Mouse (Mus musculus) heart, embryonic 11.5 days (tissue): ENCODE data around the gene Sbf1. TPM values are rescaled to one million over a fixed set of nuclear protein-coding genes. Genes with fewer than 3 reads are reported as not detected.

Experiments
- ATAC-seq: fragments of 200-750 bp; cut with Nextera tagmentation; replicated peaks from 2 replicates; pipeline ENCODE4 v1.8.0; 2017; ENCODE audit warnings: moderate library complexity; ENCODE audit not compliant: insufficient number of reproducible peaks, low FRiP score, low TSS enrichment
- H3K27ac ChIP-seq: fragments of 300-500 bp; sonication (generic); 2 replicates; pipeline ENCODE4 v1.5.1; 2014; ENCODE audit warnings: mild to moderate bottlenecking, low read depth, low read length
- H3K27me3 ChIP-seq: fragments of 300-500 bp; sonication (generic); 2 replicates; pipeline ENCODE4 v1.6.1; 2014; ENCODE audit warnings: mild to moderate bottlenecking, low read length, mixed read lengths; ENCODE audit not compliant: control insufficient read depth, insufficient read depth
- H3K36me3 ChIP-seq: fragments of 300-500 bp; sonication (generic); 2 replicates; pipeline ENCODE4 v1.6.1; 2014; ENCODE audit warnings: mild to moderate bottlenecking, low read length, moderate library complexity, mixed read lengths; ENCODE audit not compliant: control insufficient read depth, insufficient read depth
- H3K4me1 ChIP-seq: fragments of 300-500 bp; sonication (generic); 2 replicates; pipeline ENCODE4 v1.6.1; 2014; ENCODE audit warnings: low read length; ENCODE audit not compliant: control insufficient read depth, insufficient read depth
- H3K4me2 ChIP-seq: fragments of 300-500 bp; sonication (generic); 2 replicates; pipeline ENCODE4 v1.6.1; 2014; ENCODE audit warnings: mild to moderate bottlenecking, moderate library complexity
- H3K4me3 ChIP-seq: fragments of 300-500 bp; sonication (generic); 2 replicates; pipeline ENCODE4 v1.5.1; 2014; ENCODE audit warnings: low read depth, low read length
- H3K9ac ChIP-seq: fragments of 300-500 bp; sonication (generic); 2 replicates; pipeline ENCODE4 v1.6.1; 2014; ENCODE audit warnings: mild to moderate bottlenecking, low read depth, low read length, moderate library complexity
- H3K9me3 ChIP-seq: fragments of 300-500 bp; sonication (generic); replicated peaks from 2 replicates; pipeline ENCODE4 v1.6.1; 2016; ENCODE audit warnings: low read length; ENCODE audit not compliant: control insufficient read depth
- WGBS: fragments of 180-500 bp; shearing (Covaris S2); extraction: QIAGEN DNeasy Blood & Tissue Kit; methylation state at CpG from one replicate; pipeline ENCODE4 v1.1.7; 2014; ENCODE audit not compliant: insufficient replicate concordance; 5-methylcytosine and 5-hydroxymethylcytosine counted together
- polyA plus RNA-seq: library from polyadenylated mRNA; unstranded; fragments of >200 nt; fragmentation: Nextera tagmentation; extraction: Ambion mirVana; gene quantifications from 2 replicates; pipeline ENCODE4 v1.2.1, GENCODE M21; 2014

Sbf1 gene
- polyA plus RNA-seq, 1 experiment from 2014 or later = 50.8 TPM

DNA sequence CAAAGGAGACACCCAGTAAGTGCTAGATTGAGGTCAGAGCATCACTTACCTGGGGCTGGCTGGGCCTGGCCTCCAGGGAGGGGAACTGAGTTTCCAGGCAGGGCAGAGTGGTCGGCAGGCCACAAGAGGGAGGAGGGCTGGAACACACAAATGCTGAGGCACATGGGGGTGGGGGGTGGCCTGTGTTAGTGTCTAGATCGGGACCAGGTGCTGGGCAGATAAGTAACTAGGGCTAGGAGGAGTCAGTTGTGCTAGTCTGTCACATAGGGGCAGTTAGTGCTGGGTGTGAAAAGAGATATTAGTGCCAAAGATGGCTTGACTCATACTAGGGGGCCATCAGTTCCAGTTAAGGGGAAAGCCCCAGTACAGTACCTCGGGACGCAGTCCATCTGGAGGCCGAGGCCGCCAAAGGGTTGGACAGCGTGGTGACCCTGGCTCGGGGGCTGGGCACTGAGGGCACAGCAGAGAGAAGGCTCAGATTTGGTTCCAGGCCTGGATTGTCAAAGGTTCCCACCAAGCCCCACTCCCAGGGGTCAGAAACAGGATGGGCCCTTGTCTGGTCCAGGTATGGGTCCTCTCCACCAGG, 19.4 kb downstream of the Sbf1 start:
- Histone ChIP-seq H3K27me3 (no peaks in the 10 kb centered on the region), H3K36me3 (peaks cover 50% of the 10 kb centered on the region), H3K9ac (no peak overlapping the region), H3K27ac (no peak overlapping the region), H3K4me1 (no peaks in the 10 kb centered on the region), H3K4me3 (no peak overlapping the region), H3K9me3 (no peaks in the 10 kb centered on the region), H3K4me2 (no peak overlapping the region)
- 84% methylated on average over 8 of the region's 8 CpGs for WGBS
- ATAC-seq = no peak

DNA sequence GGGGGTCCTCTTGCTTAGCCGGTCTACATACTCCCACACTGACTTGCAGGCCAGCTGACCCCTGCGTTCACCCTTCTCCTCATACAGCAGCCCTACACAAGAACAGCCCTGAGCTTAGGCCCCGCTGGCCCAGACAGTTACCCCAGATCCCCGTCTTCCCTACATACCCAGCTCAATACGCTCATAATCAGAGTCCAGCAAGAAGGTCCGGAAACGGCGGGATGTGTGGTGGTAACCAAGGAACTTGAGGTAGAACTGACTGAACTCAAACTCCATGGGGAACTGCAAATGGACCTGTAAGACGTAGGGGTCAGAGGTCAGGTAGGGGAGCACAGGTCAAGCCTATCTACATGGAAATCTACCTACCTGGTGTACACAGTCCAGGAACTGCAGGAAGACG, 21.3 kb downstream of the Sbf1 start:
- H3K36me3 ChIP-seq = peaks cover 48% of the 10 kb centered on the region
- H3K4me2 ChIP-seq = no peak overlapping the region
- H3K27me3 ChIP-seq = no peaks in the 10 kb centered on the region
- no peaks in the 10 kb centered on the region for H3K9me3 ChIP-seq
- WGBS = 92% methylated on average over 10 of the region's 10 CpGs
- no peak overlapping the region for H3K4me3 ChIP-seq
- ATAC-seq = no peak
- H3K27ac ChIP-seq = no peak overlapping the region
- no peak overlapping the region for H3K9ac ChIP-seq
- H3K4me1 ChIP-seq = no peaks in the 10 kb centered on the region

DNA sequence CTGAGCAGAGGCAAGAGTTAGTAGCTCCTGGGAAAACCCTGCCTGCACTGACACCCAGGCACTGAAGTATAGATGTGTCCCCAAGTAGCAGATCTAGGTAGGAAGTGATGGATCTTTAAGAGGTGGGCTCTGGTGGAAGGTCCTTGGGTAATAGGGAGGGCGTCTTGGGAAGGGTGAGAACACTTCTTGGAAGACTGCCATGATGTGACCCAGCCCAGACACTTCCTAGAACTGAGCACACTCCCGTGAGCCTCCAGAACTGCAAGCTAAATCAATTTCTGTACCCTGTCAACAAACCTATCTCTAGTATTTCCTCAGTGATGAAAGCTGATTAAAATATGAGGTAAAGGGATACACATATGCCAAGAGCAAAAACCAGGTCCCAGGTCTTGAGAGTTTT, 22.3 kb downstream of the Sbf1 start:
- peaks cover 47% of the 10 kb centered on the region for H3K36me3 ChIP-seq

DNA sequence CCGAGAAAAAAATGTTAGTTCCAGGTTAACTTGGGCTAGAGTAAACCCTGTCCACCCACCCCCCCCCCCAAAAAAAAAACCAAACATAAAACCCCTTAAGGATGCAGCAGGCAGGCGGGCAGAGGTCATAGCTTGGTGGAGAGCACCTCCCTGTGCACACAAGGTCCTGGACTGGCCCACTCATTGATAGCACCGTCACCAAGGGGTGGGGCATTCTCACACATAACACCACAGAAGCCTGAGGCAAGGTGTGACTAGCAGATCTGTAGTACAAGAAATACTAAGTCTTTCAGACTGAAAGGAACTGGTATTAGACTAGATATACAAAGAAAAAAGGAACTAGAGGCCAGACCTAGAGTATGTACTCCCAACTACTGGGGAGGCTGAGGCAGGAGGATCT, 23.6 kb downstream of the Sbf1 start:
- H3K9me3 ChIP-seq = no peaks in the 10 kb centered on the region
- H3K27me3 ChIP-seq = no peaks in the 10 kb centered on the region
- ATAC-seq = no peak
- WGBS = 75% methylated on average over 3 of the region's 3 CpGs
- no peak overlapping the region for H3K9ac ChIP-seq
- peaks cover 50% of the 10 kb centered on the region for H3K36me3 ChIP-seq
- H3K4me2 ChIP-seq = no peak overlapping the region
- no peaks in the 10 kb centered on the region for H3K4me1 ChIP-seq
- H3K27ac ChIP-seq = no peak overlapping the region
- no peak overlapping the region for H3K4me3 ChIP-seq

More for the DNA sequence above, 22.3 kb downstream of the Sbf1 start:
- no peaks in the 10 kb centered on the region for H3K4me1 ChIP-seq
- H3K27me3 ChIP-seq = no peaks in the 10 kb centered on the region
- H3K9ac ChIP-seq = no peak overlapping the region
- H3K4me2 ChIP-seq = no peak overlapping the region
- WGBS = 69% methylated on average over 2 of the region's 2 CpGs
- H3K9me3 ChIP-seq = no peaks in the 10 kb centered on the region
- no peak overlapping the region for H3K27ac ChIP-seq
- ATAC-seq = no peak
- no peak overlapping the region for H3K4me3 ChIP-seq

- no peak overlapping the region for H3K4me3 ChIP-seq
- no peaks in the 10 kb centered on the region for H3K27me3 ChIP-seq
- no peaks in the 10 kb centered on the region for H3K4me1 ChIP-seq
- peaks cover 41% of the 10 kb centered on the region for H3K36me3 ChIP-seq
- H3K9ac ChIP-seq = no peak overlapping the region
- ATAC-seq = no peak
- H3K9me3 ChIP-seq = no peaks in the 10 kb centered on the region
- H3K27ac ChIP-seq = no peak overlapping the region
- WGBS = 88% methylated on average over 11 of the region's 11 CpGs
- no peak overlapping the region for H3K4me2 ChIP-seq
Observed at GRCm38 (mm10) chr15:89289455-89289854, 25.7 kb downstream of the Sbf1 start.

DNA sequence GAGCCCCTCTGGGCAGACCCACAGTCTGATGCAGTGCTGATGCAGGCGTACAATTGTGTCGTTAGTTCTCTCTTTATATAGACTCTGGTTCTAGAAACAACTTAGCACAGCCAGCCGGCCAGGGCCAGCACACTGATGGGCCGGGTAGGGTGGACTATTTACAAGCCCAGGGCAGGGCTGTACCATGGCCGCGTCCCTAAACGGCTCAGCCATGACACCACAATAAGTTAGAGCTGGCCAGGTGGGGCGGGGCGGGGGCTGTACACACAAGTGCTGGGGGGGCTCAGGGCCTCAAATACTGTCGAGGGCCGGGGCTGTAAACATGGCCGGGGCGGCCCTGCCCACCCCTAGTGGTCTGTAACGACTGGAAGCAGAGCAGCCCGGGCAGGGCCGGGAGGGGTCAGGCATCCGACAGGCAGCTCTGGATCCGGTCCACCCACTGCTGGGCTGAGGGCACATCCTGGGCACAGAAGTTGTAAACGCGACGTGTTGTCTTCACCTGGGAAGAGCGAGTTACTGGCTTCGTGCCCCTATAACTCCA, 26.8 kb downstream of the Sbf1 start:
- H3K27me3 ChIP-seq = no peaks in the 10 kb centered on the region
- ATAC-seq = no peak
- no peaks in the 10 kb centered on the region for H3K4me1 ChIP-seq
- WGBS = 89% methylated on average over 23 of the region's 23 CpGs
- H3K9me3 ChIP-seq = no peaks in the 10 kb centered on the region
- H3K27ac ChIP-seq = no peak overlapping the region
- no peak overlapping the region for H3K4me3 ChIP-seq
- peaks cover 30% of the 10 kb centered on the region for H3K36me3 ChIP-seq
- H3K9ac ChIP-seq = no peak overlapping the region
- H3K4me2 ChIP-seq = no peak overlapping the region

GRCm38 (mm10) chr15:89286582-89286981, 28.5 kb downstream of the Sbf1 start:
- no peak for ATAC-seq
- 95% methylated on average over 5 of the region's 5 CpGs for WGBS

GRCm38 (mm10) chr15:89286114-89286513, 29.0 kb downstream of the Sbf1 start:
- H3K9ac ChIP-seq = no peak overlapping the region
- H3K9me3 ChIP-seq = no peaks in the 10 kb centered on the region
- H3K27me3 ChIP-seq = no peaks in the 10 kb centered on the region
- no peaks in the 10 kb centered on the region for H3K4me1 ChIP-seq
- ATAC-seq = no peak
- WGBS = 94% methylated on average over 7 of the region's 7 CpGs
- H3K4me2 ChIP-seq = no peak overlapping the region
- no peak overlapping the region for H3K27ac ChIP-seq
- H3K36me3 ChIP-seq = peaks cover 29% of the 10 kb centered on the region
- no peak overlapping the region for H3K4me3 ChIP-seq

More at GRCm38 (mm10) chr15:89286582-89286981, 28.5 kb downstream of the Sbf1 start:
- H3K4me1 ChIP-seq = no peaks in the 10 kb centered on the region
- no peak overlapping the region for H3K4me2 ChIP-seq
- H3K9ac ChIP-seq = no peak overlapping the region
- H3K9me3 ChIP-seq = no peaks in the 10 kb centered on the region
- H3K4me3 ChIP-seq = no peak overlapping the region
- H3K27me3 ChIP-seq = no peaks in the 10 kb centered on the region
- peaks cover 29% of the 10 kb centered on the region for H3K36me3 ChIP-seq
- H3K27ac ChIP-seq = no peak overlapping the region

GRCm38 (mm10) chr15:89285478-89285877, 29.6 kb downstream of the Sbf1 start:
- Histone ChIP-seq H3K4me3 (no peak overlapping the region), H3K9ac (no peak overlapping the region), H3K36me3 (peaks cover 29% of the 10 kb centered on the region), H3K27me3 (no peaks in the 10 kb centered on the region), H3K27ac (no peak overlapping the region), H3K4me2 (no peak overlapping the region), H3K9me3 (no peaks in the 10 kb centered on the region), H3K4me1 (no peaks in the 10 kb centered on the region)
- ATAC-seq = no peak
- 82% methylated on average over 5 of the region's 5 CpGs for WGBS
